Mouse (Mus musculus) lung, postnatal 10 days (tissue): Measurements from ENCODE around the gene Cdc34.

ENCODE experiments used
- DNase-seq: peaks from one replicate; pipeline ENCODE4 v3.0.0; 2021

Gene Cdc34

GRCm38 (mm10) chr10:79723047-79723446, 41.1 kb downstream of the Cdc34 start:
- DNase-seq = no peak

- no peak for DNase-seq
Measured at GRCm38 (mm10) chr10:79723692-79724091, 41.7 kb downstream of the Cdc34 start.

GRCm38 (mm10) chr10:79726090-79726489, 44.1 kb downstream of the Cdc34 start:
- peak; percentile 58 for DNase-seq

GRCm38 (mm10) chr10:79728323-79729249, 46.6 kb downstream of the Cdc34 start:
- DNase-seq = peak; percentile 46

GRCm38 (mm10) chr10:79729357-79729965, 47.5 kb downstream of the Cdc34 start:
- peak; percentile 48 for DNase-seq

DNA sequence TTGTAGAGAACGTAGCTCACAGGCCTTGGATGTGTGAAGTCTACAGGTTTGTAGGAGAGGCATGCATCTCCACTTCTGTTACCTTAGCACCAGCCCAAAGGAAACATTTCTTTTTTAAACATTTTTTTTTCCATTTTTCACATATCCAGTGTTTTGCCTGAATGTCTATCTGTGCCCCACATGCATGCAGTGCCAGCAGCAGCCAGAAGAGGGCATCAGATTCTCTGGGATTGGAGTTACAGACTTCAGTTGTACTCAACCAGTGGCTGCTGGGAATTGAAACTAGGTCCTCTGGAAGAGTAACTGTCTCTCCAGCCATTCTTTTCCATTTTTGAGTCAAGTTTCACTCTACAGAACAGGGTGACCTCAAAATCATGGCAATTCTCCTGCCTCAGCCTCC, 50.5 kb downstream of the Cdc34 start:
- DNase-seq = peak; percentile 32

DNA sequence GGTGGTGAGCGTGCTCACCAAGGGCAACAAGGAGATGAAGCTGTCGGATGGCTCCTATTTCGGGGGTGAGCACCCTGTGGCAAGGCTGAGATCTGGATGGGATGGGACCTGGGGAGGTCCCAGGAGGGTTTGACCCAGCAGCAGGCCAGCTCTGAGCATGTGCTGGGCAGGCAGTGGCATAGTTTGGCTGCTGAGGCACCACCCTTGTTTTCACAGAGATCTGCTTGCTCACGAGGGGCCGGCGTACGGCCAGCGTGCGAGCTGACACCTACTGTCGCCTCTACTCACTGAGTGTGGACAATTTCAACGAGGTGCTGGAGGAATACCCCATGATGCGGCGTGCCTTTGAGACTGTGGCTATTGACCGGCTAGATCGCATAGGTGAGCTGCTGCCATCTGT, 51.9 kb downstream of the Cdc34 start:
- no peak for DNase-seq

- DNase-seq = no peak
Measured at GRCm38 (mm10) chr10:79735361-79735760, 53.4 kb downstream of the Cdc34 start.

DNA sequence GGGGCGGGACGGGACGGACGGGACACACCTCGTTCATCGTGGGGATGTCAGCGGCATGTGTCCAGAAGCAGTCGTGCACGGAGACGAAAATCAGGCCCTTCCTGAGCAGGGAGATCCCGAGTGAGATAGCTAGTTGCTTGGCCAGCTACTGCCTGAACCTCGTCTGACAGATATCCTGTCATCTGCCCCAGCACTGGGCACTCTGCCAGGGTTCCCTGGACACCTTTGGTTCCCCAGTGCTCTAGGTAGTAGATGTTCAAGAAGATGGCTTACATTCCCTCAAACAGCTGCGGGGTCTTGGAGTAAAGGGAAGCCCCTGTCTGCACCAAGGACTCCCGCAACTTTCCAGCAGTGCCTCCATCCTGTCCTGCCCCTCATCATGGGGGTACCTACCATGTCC, 54.7 kb downstream of the Cdc34 start:
- DNase-seq = no peak
